Mouse (Mus musculus) retina, embryonic 14.5 days (tissue): Measurements from ENCODE around the gene Dyrk1b.
"Not testable (repeated sequence)": the region's sequence is repeated elsewhere in the genome, so short reads cannot be mapped to it uniquely, and the experiment has no call there.

Experiments used
- DNase-seq: peaks from one replicate; pipeline ENCODE4 v3.0.0-alpha.2; 2015; ENCODE audit warnings: low spot score

The Dyrk1b gene

DNA sequence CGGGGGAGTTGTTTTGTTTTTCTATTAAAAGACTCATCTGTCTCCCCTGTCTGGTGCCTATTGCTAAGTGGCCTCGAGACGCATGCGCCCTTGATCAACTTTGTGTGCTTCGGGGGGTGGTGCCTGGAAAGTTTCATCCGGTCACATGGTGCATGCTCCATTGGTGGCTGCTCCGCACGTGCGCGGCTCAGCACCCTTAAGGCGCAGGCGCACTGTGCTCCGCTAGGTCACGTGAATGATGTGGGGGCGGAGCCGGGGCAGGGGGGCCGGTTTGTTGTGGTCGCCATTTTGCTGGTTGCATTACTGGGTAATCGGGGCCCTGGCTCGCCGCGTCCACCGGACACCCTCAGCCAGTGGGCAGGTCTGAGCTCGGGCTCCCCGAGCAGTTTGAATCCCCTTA lies at the start of gene Dyrk1b:
Gene Dyrk1b (plus strand): TSS at position 242 of the 400 bp plus-strand sequence.
- DNase-seq, result peak; percentile 99

DNA sequence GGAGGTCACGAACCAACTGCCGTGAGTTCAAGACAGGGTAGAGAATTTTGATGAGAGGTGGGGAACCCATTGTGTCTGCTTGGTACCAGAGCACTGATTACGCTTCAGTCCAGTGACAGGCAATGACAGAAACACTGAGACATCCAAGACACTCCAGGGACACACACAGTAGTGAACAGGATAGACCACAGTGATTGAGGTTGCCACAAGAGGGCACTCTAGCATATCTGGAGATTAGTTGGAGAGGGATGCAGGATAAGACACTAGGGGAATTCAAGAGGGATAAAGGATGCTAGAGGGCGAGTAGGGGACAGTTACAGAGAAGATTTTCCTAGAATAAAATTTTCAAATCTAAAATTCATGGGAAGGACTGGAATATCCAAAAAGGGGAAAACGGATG lies 41.7 kb upstream of the Dyrk1b start:
- peak; percentile 79 for DNase-seq

GRCm38 (mm10) chr7:28148263-28148662 lies 31.0 kb upstream of the Dyrk1b start:
- peak; percentile 89 for DNase-seq

GRCm38 (mm10) chr7:28149841-28150240 lies 29.4 kb upstream of the Dyrk1b start:
- no peak for DNase-seq

DNA sequence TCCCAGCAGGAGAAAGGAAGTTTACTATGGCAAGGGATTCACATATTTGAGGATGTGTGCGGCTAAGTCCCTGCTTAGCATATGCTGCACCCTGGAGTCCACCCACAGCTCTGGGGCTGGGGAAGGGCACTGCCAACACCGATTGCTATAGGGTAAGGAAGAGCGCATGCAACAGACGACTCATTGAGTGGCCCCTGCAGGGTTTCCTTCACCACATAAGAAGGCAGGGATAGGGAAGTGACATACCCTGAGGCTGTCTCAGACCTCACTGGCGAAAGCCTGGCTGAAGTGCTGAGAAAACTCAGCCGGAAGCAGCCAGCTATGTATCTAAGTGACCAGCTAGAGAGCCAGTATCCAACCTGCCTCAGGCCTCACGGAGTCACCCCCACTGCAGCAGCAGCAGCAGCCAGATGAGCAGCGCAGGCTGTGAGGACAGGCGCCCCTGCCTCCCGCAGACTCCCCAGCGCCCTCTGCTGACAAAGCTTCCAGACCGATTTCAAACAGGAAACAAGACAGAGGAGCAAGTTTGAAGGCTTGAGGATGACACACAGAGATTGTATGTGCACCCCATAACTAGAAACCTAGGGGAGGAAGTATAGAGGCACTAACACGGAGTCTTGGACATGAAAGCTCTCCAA lies 27.6 kb upstream of the Dyrk1b start:
- DNase-seq, result peak; percentile 75

- not testable (repeated sequence) for DNase-seq
Observed at GRCm38 (mm10) chr7:28153595-28153994, 25.7 kb upstream of the Dyrk1b start.

DNA sequence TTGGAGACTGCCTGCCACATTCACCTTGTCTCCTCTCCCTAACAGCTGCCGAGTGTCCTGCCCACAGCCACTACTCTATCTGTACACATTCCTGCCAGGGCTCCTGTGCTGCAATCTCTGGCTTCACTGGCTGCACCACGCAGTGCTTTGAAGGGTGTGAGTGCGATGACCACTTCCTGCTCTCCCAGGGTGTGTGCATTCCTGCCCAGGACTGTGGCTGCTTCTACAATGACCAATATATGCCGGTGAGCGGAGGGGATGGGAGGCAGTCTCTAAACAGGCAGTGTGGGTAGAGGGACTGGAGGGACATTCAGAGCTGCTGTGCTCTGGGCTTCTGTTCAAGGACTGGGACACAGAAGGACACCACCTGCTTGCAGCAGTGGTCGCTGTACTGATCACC lies 20.0 kb upstream of the Dyrk1b start:
- no peak for DNase-seq

DNA sequence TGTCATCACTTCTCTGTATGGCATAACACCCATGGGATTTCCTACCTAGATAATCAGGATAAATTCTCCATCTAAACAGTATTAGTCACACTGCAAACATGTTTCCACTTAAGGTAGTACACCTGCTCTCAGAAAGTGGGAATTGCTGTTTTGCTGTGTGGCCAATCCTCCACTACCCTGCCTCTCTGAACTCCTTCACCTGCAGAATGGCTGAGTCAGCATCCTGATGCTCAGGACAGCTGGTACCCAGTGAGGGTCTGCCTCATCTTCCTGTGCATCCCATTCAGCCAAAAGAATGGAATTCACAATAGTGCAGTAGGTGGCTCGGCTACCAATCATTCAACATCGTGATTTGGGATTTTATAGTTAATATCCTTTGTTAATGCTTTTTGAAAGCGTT lies 19.4 kb upstream of the Dyrk1b start:
- DNase-seq, result no peak

DNA sequence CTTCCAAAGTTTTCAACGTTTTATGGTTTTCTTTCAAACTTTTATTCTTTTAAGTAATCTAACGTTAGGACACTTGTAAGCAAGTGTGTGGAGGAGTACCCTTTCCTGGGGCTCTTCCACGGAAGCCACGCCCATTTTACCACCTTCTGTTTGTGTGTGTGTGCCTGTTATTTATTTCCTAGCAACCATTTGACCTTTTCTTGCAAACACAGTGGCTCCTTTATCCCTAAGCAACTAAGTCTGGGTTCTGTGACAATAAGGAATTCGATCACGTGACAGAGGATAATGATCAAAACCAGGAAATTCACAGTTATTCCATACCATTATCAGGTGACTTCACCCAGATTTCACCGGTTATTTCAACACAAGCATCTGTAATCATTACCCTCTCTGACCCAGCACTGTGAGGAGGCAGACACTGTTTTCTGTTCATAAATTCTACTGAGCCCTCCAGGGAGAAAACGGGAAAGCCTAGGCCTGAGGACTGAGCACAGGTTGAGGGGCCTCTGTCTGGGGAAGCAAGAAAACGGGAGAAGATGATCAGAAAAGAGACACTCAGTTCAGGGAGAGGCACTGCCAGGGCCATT lies 18.0 kb upstream of the Dyrk1b start:
- no peak for DNase-seq

- DNase-seq, result no peak
Observed at GRCm38 (mm10) chr7:28165406-28165805, 13.9 kb upstream of the Dyrk1b start.

DNA sequence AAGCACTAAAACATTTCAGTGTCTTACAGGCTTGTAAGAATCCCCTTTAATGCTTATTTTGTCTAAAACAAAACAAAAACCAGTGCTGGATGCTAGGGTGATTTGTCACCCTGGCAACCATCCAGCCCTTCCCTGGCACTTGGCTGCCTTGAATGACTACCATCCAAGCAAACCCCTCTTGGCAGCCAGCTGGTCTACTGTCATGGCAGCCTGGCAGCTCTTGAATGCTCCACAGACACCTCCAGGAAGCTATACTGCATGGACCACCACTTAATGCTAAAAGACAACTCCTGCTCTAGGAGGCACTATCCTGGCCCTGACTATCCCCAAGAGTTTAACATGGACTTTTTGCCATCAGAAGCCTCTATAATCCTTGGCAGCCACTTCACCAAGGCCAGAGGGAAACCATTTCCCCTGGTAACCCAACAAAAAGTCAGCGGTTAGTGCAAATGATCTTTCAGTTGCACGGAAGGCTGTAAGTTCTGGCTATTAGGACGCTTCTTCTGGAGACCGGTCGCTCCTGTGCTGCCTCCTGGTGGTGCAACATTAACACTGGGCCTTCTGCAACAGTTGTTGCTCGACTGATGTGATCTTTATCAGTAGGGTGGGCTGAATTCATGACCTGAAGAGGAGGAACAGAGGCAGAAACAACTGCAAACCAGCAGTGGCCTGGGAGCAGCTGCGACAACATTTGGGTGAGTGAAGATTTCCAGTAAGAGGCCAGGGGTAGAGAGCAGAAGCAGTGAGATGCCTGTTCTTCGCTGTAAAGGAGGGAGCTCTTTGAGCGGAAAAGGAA lies 10.8 kb upstream of the Dyrk1b start:
- DNase-seq, result peak; percentile 82

GRCm38 (mm10) chr7:28169489-28170422 lies 9.5 kb upstream of the Dyrk1b start, which contains the start of gene Fbl:
TSS of gene Fbl (plus strand) at chr7:28169710.
- DNase-seq, result peak; percentile 95

DNA sequence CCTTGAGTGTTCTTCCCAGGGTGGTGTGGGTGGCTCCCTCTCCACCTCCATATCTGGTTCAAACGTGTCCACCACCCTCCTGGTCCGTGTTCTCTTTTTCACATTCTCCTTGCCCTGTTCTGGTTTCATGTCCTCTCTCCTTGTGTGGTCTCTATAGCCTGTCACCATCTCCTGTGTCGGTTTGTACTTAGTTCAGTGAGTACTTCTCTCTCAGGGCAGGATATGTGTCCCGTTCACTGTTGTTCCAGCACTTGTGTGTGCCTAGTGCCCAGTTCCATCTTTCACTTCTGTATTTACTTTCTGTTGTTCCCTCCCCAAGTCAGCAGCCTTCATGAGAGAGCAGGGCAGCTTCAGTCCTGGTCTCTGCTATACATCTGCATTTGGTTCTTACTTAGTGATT lies 3.9 kb upstream of the Dyrk1b start:
- DNase-seq, result no peak

- peak; percentile 95 for DNase-seq
Observed at GRCm38 (mm10) chr7:28179741-28180377, 590 bp downstream of the Dyrk1b start.

DNA sequence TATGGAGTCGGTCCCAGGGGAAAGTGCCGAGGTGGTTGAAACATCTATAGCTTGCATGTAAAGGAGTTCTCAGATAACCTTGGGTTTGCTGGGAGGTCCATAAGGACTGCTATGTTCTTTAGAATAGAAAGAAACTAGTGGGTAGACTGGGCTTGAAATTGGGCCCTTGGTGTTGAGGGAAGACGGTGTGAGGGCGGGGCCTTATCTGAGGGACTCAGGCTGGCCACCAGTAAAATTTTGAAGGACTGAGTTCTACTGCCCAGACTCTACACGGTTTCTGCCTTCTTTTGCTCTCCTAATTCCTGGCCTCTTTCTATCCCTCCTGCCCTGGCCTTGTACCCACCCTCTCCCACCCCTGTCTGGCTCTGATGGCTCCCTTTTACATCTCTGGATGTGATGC lies 1.6 kb downstream of the Dyrk1b start:
- DNase-seq, result no peak

GRCm38 (mm10) chr7:28181376-28181775 lies 2.1 kb downstream of the Dyrk1b start:
- no peak for DNase-seq

DNA sequence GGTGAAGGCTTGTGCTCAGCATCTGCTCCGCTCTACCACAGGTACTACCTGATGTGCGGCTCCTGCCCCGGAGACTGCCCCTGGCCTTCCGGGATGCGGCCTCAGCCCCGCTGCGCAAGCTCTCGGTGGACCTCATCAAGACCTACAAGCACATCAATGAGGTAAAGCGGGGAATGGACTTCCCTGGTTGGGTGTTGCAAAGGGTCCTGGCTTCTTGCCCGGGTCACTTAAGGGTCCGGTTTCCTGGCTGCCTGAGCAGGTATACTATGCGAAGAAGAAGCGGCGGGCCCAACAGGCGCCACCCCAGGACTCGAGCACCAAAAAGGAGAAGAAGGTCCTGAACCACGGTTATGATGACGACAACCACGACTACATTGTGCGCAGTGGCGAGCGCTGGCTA lies 3.1 kb downstream of the Dyrk1b start:
- no peak for DNase-seq

DNA sequence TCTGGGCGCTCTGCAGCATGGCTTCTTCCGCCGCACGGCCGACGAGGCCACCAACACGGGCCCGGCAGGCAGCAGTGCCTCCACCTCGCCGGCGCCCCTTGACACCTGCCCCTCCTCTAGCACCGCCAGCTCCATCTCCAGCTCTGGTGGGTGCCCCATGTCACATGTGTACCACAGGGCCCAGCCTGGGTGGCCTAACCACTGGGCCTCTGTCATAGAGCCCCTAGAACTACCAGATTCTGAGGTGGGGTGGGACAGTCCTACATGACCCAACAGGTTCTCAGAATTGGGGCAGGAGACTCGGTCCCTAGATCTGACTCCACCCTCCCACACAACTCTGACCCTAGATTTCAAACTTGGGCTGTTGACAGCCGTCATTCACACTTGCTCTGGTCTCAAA lies 6.6 kb downstream of the Dyrk1b start:
- no peak for DNase-seq

- DNase-seq, result no peak
Observed at GRCm38 (mm10) chr7:28186631-28187030, 7.4 kb downstream of the Dyrk1b start.

DNA sequence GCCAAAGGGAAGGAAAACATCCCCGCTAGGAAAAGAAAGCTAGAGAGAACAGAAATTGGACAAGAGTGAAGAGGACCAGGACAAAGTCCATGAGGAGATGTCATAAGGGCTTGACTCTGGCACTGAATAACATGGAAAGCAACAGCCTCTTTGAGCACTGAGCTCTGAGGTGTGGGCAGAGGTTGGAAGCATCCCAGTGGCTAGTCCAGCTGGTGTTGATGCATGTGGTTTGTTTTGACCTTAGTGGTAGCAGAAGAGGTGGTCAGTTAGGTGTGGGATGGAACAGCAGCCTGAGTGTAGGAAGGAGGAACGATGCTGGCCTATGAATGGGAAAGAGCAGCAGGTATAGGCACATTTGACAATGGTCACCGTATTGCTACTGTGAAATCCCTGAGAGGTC lies 12.2 kb downstream of the Dyrk1b start:
- no peak for DNase-seq

- DNase-seq, result no peak
Observed at GRCm38 (mm10) chr7:28191903-28192302, 12.6 kb downstream of the Dyrk1b start.
